ENCODE assay signal across 8 mouse cellular contexts in the genomic region with DNA sequence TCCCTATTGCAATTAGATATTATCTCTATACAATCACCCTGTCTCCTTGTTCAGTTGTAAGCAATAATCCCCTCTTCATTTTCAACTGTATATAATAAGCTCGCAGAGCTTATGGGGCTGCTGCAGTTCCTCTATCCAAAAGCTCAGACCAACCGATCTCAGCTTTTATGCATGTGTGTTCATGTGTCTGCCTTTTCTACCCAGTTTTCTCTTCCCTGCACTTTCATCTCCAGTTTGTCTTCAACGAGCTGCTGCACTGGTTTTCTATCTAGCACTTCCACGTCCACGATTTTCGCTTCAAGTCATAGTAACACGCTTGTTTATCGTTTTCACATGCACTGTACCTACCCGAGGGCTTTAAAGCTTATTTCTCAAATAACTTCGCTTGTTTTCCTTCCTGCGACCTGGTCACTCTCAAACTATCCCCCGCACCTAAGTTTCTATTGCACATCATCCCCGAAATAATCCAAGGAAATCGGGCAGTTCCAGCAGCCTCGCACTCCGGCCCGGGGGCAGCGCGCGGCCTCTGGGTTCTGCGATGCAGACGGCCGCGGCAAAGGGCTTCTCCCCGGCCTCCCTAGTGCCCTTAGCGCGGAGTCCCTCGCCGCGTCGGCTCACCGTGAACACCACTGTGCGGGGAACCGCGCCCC. TPM values are rescaled to one million over a fixed set of nuclear protein-coding genes. Genes with fewer than 3 reads are reported as not detected.
DNase-seq lines count a peak whose midpoint lies in the region; ATAC-seq lines count a peak whose summit lies in the region.

No protein-coding gene starts in this region.

- H3K9ac ChIP-seq in liver, embryonic 13.5 days, result peak overlapping the region; percentile 91

- H3K4me3 ChIP-seq in liver, embryonic 13.5 days (replicated peaks), result peak overlapping the region; percentile 88

- peaks cover 34% of the 10 kb centered on the region for H3K36me3 ChIP-seq in liver, embryonic 13.5 days

- WGBS in liver, embryonic 13.5 days (ENCODE audit: insufficient replicate concordance), result under 1% methylated on average over 35 of the region's 35 CpGs

- peak overlapping the region; percentile 86 for H3K4me2 ChIP-seq in liver, embryonic 13.5 days

- ATAC-seq in liver, embryonic 13.5 days (ENCODE audit: low read depth), result no peak

- peak; percentile 1 for DNase-seq in embryo, embryonic 11 days
- no peak for DNase-seq in embryo, embryonic 9.5 days (ENCODE audit: extremely low spot score)
- DNase-seq in thymus, postnatal 0 days (ENCODE audit: low spot score), result peak; percentile 15
- DNase-seq in thymus, postnatal 10 days (ENCODE audit: low spot score in 2 of 2), result no peak
- no peak for DNase-seq in liver, embryonic 13.5 days
- DNase-seq in cerebellum, adult 18-20 months, result no peak
- no peak for DNase-seq in embryo, embryonic 10 days (ENCODE audit: low spot score)
- DNase-seq in cerebellum, postnatal 14 days, result no peak

- peaks cover 49% of the 10 kb centered on the region for H3K4me1 ChIP-seq in liver, embryonic 13.5 days (replicated peaks)

- H3K27me3 ChIP-seq in liver, embryonic 13.5 days, result no peaks in the 10 kb centered on the region

- peak overlapping the region; percentile 95 for H3K27ac ChIP-seq in liver, embryonic 13.5 days

- no peaks in the 10 kb centered on the region for H3K9me3 ChIP-seq in liver, embryonic 13.5 days (replicated peaks)

RNA-seq across cellular contexts. Expression of a gene that starts 0.4 kb away (rescaled TPM):
- polyA plus RNA-seq in thymus, postnatal 0 days (2015; fragmentation: Nextera tagmentation; extraction: Ambion mirVana), result 30.9 and 34.9 TPM in 2 replicates
- 18.5 and 21.1 TPM in 2 replicates for polyA plus RNA-seq in liver, embryonic 13.5 days (2015; fragmentation: Nextera tagmentation; extraction: Ambion mirVana)

RNA-seq across cellular contexts. Expression of a gene that starts 0.4 kb away (rescaled TPM):
- 54.3 and 58.9 TPM in 2 replicates for polyA plus RNA-seq in thymus, postnatal 0 days (2015; fragmentation: Nextera tagmentation; extraction: Ambion mirVana)
- polyA plus RNA-seq in liver, embryonic 13.5 days (2015; fragmentation: Nextera tagmentation; extraction: Ambion mirVana), result 35.2 and 40.3 TPM in 2 replicates

Comparison
In these comparisons a context has a peak if more than half of its experiments do, and no peak if none do; other contexts are left out.
1. DNase-seq: peak in embryo, embryonic 11 days (single experiment) and thymus, postnatal 0 days (single experiment); none in embryo, embryonic 9.5 days (single experiment), thymus, postnatal 10 days (0 of 2), liver, embryonic 13.5 days (single experiment), cerebellum, adult 18-20 months (0 of 2), embryo, embryonic 10 days (single experiment) and cerebellum, postnatal 14 days (0 of 2).